ENCODE assay signal across 8 mouse cellular contexts in genomic region chr4:48407350-48408039, GRCm38 (mm10).
A peak's percentile ranks its signal among the peaks of the same experiment; 100 is the strongest.
DNase-seq lines count a peak whose midpoint lies in the region; ATAC-seq and TF ChIP-seq lines count a peak whose summit lies in the region.

No protein-coding gene starts in this region.

- no peaks in the 10 kb centered on the region for H3K36me3 ChIP-seq in kidney, adult 2 months (ENCODE audit: control insufficient read depth, insufficient read depth, low read length)
- 0 out of 2 replicates have a peak, but pooled peaks cover 3% of the 10 kb centered on the region for H3K36me3 ChIP-seq in limb, embryonic 15.5 days
- H3K36me3 ChIP-seq in midbrain, postnatal 0 days (ENCODE audit: insufficient read depth, low read length), result no peaks in the 10 kb centered on the region
- no peaks in the 10 kb centered on the region for H3K36me3 ChIP-seq in stomach, embryonic 14.5 days (ENCODE audit: control insufficient read depth, insufficient read depth, low read length)

- H3K4me2 ChIP-seq in limb, embryonic 15.5 days, result no peak overlapping the region
- no peak overlapping the region for H3K4me2 ChIP-seq in midbrain, postnatal 0 days (ENCODE audit: low read depth, low read length, poor library complexity, severe bottlenecking)
- no peak overlapping the region; the same call in 1 of the 2 replicates for H3K4me2 ChIP-seq in stomach, embryonic 14.5 days (replicated peaks; ENCODE audit: low read depth, low read length)

- peak; percentile 48 for DNase-seq in ovary, postnatal 36 days (ENCODE audit: low spot score)
- DNase-seq in ovary, postnatal 10 days (ENCODE audit: low spot score), result no peak
- DNase-seq in heart, adult 18-20 months, result peak; percentile 28 to 81
- DNase-seq in kidney, adult 2 months, result peak; percentile 21
- peak; percentile 61 for DNase-seq in midbrain, postnatal 0 days (ENCODE audit: low spot score)

- 0 out of 2 replicates have a peak, but pooled peaks have one; percentile 7 for ATAC-seq in limb, embryonic 15.5 days (ENCODE audit: insufficient number of reproducible peaks, low FRiP score, low TSS enrichment, low read depth)
- peak; percentile 53; the same call in 1 of the 2 replicates for ATAC-seq in midbrain, postnatal 0 days (ENCODE audit: low FRiP score)
- peak; percentile 28; the same call in 1 of the 2 replicates for ATAC-seq in stomach, embryonic 14.5 days (ENCODE audit: insufficient number of reproducible peaks, insufficient read depth, low FRiP score, low read depth)

- peak; percentile 74 for TF ChIP-seq CTCF in cortical plate, adult 2 months (IDR thresholded peaks at IDR 0.05; ENCODE audit: extremely low read depth, insufficient read depth, low read length)
- peak; percentile 79 for TF ChIP-seq CTCF in kidney, adult 2 months (conservative IDR thresholded peaks at IDR 0.05; ENCODE audit: insufficient read depth, insufficient read length, low read depth, low read length)
- TF ChIP-seq CTCF in midbrain, postnatal 0 days (IDR thresholded peaks at IDR 0.05), result peak; percentile 87

- no peak overlapping the region for H3K9ac ChIP-seq in limb, embryonic 15.5 days
- H3K9ac ChIP-seq in midbrain, postnatal 0 days (replicated peaks; ENCODE audit: low read length, poor library complexity, severe bottlenecking), result no peak overlapping the region
- no peak overlapping the region for H3K9ac ChIP-seq in stomach, embryonic 14.5 days (replicated peaks; ENCODE audit: low read depth, low read length)

- WGBS in kidney, adult 2 months, result 56% methylated on average over 18 of the region's 18 CpGs
- 45% methylated on average over 18 of the region's 18 CpGs for WGBS in limb, embryonic 15.5 days
- WGBS in midbrain, postnatal 0 days, result 51% methylated on average over 18 of the region's 18 CpGs
- WGBS in stomach, embryonic 14.5 days, result 46% methylated on average over 18 of the region's 18 CpGs

- H3K27me3 ChIP-seq in kidney, adult 2 months (replicated peaks; ENCODE audit: control insufficient read depth, insufficient read depth, low read length), result no peaks in the 10 kb centered on the region
- no peaks in the 10 kb centered on the region for H3K27me3 ChIP-seq in limb, embryonic 15.5 days
- no peaks in the 10 kb centered on the region for H3K27me3 ChIP-seq in midbrain, postnatal 0 days (ENCODE audit: insufficient read depth, low read length)
- no peaks in the 10 kb centered on the region for H3K27me3 ChIP-seq in stomach, embryonic 14.5 days (ENCODE audit: control insufficient read depth, insufficient read depth, low read length)

- no peaks in the 10 kb centered on the region; the same call in 1 of the 2 replicates for H3K4me1 ChIP-seq in cortical plate, adult 2 months (ENCODE audit: control insufficient read depth, insufficient read depth, low read length)
- no peaks in the 10 kb centered on the region for H3K4me1 ChIP-seq in kidney, adult 2 months (ENCODE audit: control insufficient read depth, insufficient read depth, low read length)
- no peaks in the 10 kb centered on the region for H3K4me1 ChIP-seq in limb, embryonic 15.5 days
- no peaks in the 10 kb centered on the region for H3K4me1 ChIP-seq in midbrain, postnatal 0 days (ENCODE audit: insufficient read depth, low read length)
- H3K4me1 ChIP-seq in stomach, embryonic 14.5 days (ENCODE audit: control insufficient read depth, insufficient read depth, low read length), result no peaks in the 10 kb centered on the region

- TF ChIP-seq POLR2A in cortical plate, adult 2 months (IDR thresholded peaks at IDR 0.05; ENCODE audit: extremely low read depth, insufficient read depth, low read length), result no peak
- TF ChIP-seq POLR2A in kidney, adult 2 months (IDR thresholded peaks at IDR 0.05; ENCODE audit: low read depth, low read length), result no peak

- no peak overlapping the region for H3K27ac ChIP-seq in cortical plate, adult 2 months (ENCODE audit: insufficient read depth, low read length)
- H3K27ac ChIP-seq in kidney, adult 2 months (ENCODE audit: insufficient read depth, low read depth, low read length), result no peak overlapping the region
- no peak overlapping the region for H3K27ac ChIP-seq in limb, embryonic 15.5 days
- H3K27ac ChIP-seq in midbrain, postnatal 0 days (ENCODE audit: low read depth, low read length), result no peak overlapping the region
- no peak overlapping the region for H3K27ac ChIP-seq in stomach, embryonic 14.5 days (ENCODE audit: low read length)

- H3K9me3 ChIP-seq in limb, embryonic 15.5 days, result no peaks in the 10 kb centered on the region
- no peaks in the 10 kb centered on the region for H3K9me3 ChIP-seq in midbrain, postnatal 0 days (ENCODE audit: low read length)
- H3K9me3 ChIP-seq in stomach, embryonic 14.5 days (ENCODE audit: control insufficient read depth, low read depth, low read length), result no peaks in the 10 kb centered on the region

- no peak overlapping the region for H3K4me3 ChIP-seq in cortical plate, adult 2 months (ENCODE audit: insufficient read depth, low read length)
- no peak overlapping the region for H3K4me3 ChIP-seq in kidney, adult 2 months (ENCODE audit: insufficient read depth, low read depth, low read length)
- H3K4me3 ChIP-seq in limb, embryonic 15.5 days, result no peak overlapping the region
- H3K4me3 ChIP-seq in midbrain, postnatal 0 days (ENCODE audit: low read depth, low read length), result no peak overlapping the region
- no peak overlapping the region for H3K4me3 ChIP-seq in stomach, embryonic 14.5 days (ENCODE audit: low read depth, low read length)
